34 mouse cellular contexts compared by ENCODE assay signal in genomic region chr10:33210411-33210810, GRCm38 (mm10).
"Had no signal": no experiment of that assay in that cellular context is flagged by ENCODE, and none has a peak within 500 bp of the region (broad histone marks: within the 10 kb centered on the region; RNA-seq: fewer than 3 reads in every experiment).

No protein-coding gene starts in this region.

- H3K36me3 ChIP-seq: heart, embryonic 10.5 days; heart, embryonic 13.5 days; heart, embryonic 15.5 days; hindbrain, embryonic 10.5 days; hindbrain, embryonic 12.5 days; hindbrain, embryonic 13.5 days; hindbrain, embryonic 15.5 days; intestine, embryonic 15.5 days; kidney, embryonic 15.5 days had no signal

- DNase-seq: heart, postnatal 10 days; heart, postnatal 14 days; heart, postnatal 36 days; heart, postnatal 4 days; kidney, adult 11 months; kidney, adult 18-20 months; kidney, adult 2 months; kidney, adult 8-10 months; kidney, adult 9 months; kidney, postnatal 10 days; kidney, postnatal 14 days; kidney, postnatal 25 days; kidney, postnatal 36 days; kidney, postnatal 4 days; layer of hippocampus, adult 9-11 months; layer of hippocampus, postnatal 36 days had no signal

- H3K4me2 ChIP-seq: heart, embryonic 11.5 days; heart, embryonic 13.5 days; heart, embryonic 15.5 days; hindbrain, embryonic 12.5 days; hindbrain, embryonic 13.5 days; hindbrain, embryonic 14.5 days; hindbrain, embryonic 15.5 days; intestine, embryonic 15.5 days; kidney, embryonic 15.5 days had no signal

- H3K4me1 ChIP-seq: heart, embryonic 10.5 days; heart, embryonic 13.5 days; heart, embryonic 15.5 days; hindbrain, embryonic 10.5 days; hindbrain, embryonic 12.5 days; hindbrain, embryonic 13.5 days; hindbrain, embryonic 15.5 days; intestine, embryonic 15.5 days; kidney, embryonic 15.5 days had no signal

- H3K4me3 ChIP-seq: heart, embryonic 10.5 days; heart, embryonic 13.5 days; heart, embryonic 15.5 days; hindbrain, embryonic 10.5 days; hindbrain, embryonic 12.5 days; hindbrain, embryonic 13.5 days; hindbrain, embryonic 15.5 days; intestine, embryonic 15.5 days; kidney, embryonic 15.5 days; layer of hippocampus, adult 2 months had no signal

- H3K27me3 ChIP-seq: heart, embryonic 13.5 days; heart, embryonic 15.5 days; hindbrain, embryonic 12.5 days; hindbrain, embryonic 13.5 days; hindbrain, embryonic 15.5 days; intestine, embryonic 15.5 days; kidney, embryonic 15.5 days had no signal

- H3K27ac ChIP-seq: heart, embryonic 10.5 days; heart, embryonic 13.5 days; heart, embryonic 15.5 days; hindbrain, embryonic 10.5 days; hindbrain, embryonic 12.5 days; hindbrain, embryonic 13.5 days; hindbrain, embryonic 14.5 days; hindbrain, embryonic 15.5 days; hindbrain, postnatal 0 days; intestine, embryonic 15.5 days; kidney, embryonic 15.5 days; kidney, postnatal 0 days; layer of hippocampus, adult 2 months had no signal

- ATAC-seq: hindbrain, embryonic 16.5 days; hindbrain, postnatal 0 days; inflammation-experienced regulatory T-cells, adult 6 months; intestine, embryonic 15.5 days; intestine, embryonic 16.5 days; intestine, postnatal 0 days had no signal

- H3K9ac ChIP-seq: heart, embryonic 13.5 days; heart, embryonic 15.5 days; hindbrain, embryonic 12.5 days; hindbrain, embryonic 13.5 days; hindbrain, embryonic 14.5 days; hindbrain, embryonic 15.5 days; intestine, embryonic 15.5 days; kidney, embryonic 15.5 days had no signal

- H3K9me3 ChIP-seq: heart, embryonic 10.5 days; heart, embryonic 13.5 days; heart, embryonic 15.5 days; hindbrain, embryonic 10.5 days; hindbrain, embryonic 12.5 days; hindbrain, embryonic 13.5 days; hindbrain, embryonic 15.5 days; intestine, embryonic 15.5 days; kidney, embryonic 15.5 days had no signal
